Mouse (Mus musculus) spleen, embryonic (tissue): ENCODE data around the gene Olfr281.
"Not testable (repeated sequence)": the region's sequence is repeated elsewhere in the genome, so short reads cannot be mapped to it uniquely, and the experiment has no call there.

Experiments
- CTCF ChIA-PET: fragments of 350-600 bp; sonication (Branson Sonifier 250); formaldehyde crosslinking; loops from one replicate; lab custom pipeline; 2022; lab: Charles Lee

Olfr281 gene

GRCm38 (mm10) chr15:98452288-98452687 lies at the start of gene Olfr281:
TSS of gene Olfr281 (plus strand) at chr15:98452588.
- CTCF ChIA-PET = interaction anchor here (0.7 kb wide), 1 partner anchor 128 kb away, joined by 5 read pairs; no protein-coding TSS in a partner anchor

GRCm38 (mm10) chr15:98408406-98409060 lies 43.9 kb upstream of the Olfr281 start:
- CTCF ChIA-PET = no interaction called here

DNA sequence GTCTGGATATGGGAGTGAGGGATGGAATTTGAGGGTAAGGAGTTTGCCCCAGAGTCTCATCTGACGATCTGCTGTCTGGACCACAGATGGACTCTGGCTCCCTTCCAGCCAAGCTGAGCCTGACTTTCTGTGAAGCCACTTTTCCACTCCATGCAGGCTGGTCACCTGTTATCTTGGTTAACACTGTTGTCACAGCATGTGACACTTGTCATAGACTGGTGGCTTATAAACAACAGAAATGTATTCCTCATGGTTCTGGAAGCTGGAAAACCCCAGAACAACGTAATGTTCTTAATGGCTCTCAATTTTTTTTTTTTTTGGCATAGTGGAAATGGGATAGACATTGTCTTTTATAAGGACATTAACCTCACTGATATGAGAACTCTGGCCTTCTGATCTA lies 42.8 kb upstream of the Olfr281 start:
- CTCF ChIA-PET = interaction anchor here (0.5 kb wide), 1 partner anchor 228 kb away, joined by 4 read pairs; no protein-coding TSS in a partner anchor

- CTCF ChIA-PET = no interaction called here
These were observed 42.1 kb upstream of the Olfr281 start for GRCm38 (mm10) chr15:98410249-98410648.

GRCm38 (mm10) chr15:98415996-98416395 lies 36.4 kb upstream of the Olfr281 start:
- CTCF ChIA-PET = no interaction called here

GRCm38 (mm10) chr15:98416802-98417201 lies 35.6 kb upstream of the Olfr281 start:
- CTCF ChIA-PET = interaction anchor here (0.8 kb wide), 1 partner anchor 88 kb away, joined by 4 read pairs; no protein-coding TSS in a partner anchor

DNA sequence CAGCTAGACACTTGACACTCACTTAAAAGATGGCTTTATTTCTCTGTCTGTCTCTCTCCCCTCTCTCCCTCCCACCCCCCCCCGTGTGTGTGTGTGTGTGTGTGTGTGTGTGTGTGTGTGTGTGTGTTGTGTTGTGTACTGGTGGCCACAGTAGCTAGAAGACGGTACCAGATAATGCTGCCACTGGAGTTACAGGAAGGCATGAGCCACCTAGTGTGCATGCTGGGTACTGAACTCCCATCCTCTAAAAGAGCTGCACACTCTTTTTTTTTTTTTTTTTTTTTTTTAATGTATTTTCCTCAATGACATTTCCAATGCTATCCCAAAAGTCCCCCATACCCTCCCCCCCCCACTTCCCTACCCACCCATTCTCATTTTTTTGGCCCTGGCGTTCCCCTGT lies 35.1 kb upstream of the Olfr281 start:
- CTCF ChIA-PET = interaction anchor here (0.8 kb wide), 1 partner anchor 87 kb away, joined by 4 read pairs; no protein-coding TSS in a partner anchor

- CTCF ChIA-PET = interaction anchor here (0.6 kb wide), 1 partner anchor 739 kb away, joined by 5 read pairs; no protein-coding TSS in a partner anchor
These were observed 34.3 kb upstream of the Olfr281 start for GRCm38 (mm10) chr15:98418096-98418495.

GRCm38 (mm10) chr15:98420897-98421296 lies 31.5 kb upstream of the Olfr281 start:
- CTCF ChIA-PET = no interaction called here

- CTCF ChIA-PET = no interaction called here
These were observed 28.1 kb upstream of the Olfr281 start for GRCm38 (mm10) chr15:98424326-98424725.

DNA sequence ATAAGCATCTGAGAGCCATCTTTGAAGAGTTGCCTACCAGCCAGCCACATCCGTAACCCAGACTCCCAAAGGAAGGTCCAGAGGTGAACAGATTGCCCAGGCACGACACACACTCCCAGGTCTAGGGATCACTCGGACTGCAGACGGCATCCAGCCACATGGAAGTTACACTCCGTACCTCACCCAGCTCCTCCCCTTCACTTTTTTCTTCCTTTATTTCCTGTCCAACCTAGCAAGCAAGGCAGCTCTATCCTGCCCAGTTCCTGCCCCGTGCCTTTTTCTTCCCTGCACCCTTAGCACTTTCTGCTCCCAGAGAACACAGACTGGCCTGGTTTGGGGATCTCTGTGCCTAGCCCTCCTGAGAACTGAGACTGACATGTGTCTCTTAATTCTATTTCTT lies 27.6 kb upstream of the Olfr281 start:
- CTCF ChIA-PET = no interaction called here

DNA sequence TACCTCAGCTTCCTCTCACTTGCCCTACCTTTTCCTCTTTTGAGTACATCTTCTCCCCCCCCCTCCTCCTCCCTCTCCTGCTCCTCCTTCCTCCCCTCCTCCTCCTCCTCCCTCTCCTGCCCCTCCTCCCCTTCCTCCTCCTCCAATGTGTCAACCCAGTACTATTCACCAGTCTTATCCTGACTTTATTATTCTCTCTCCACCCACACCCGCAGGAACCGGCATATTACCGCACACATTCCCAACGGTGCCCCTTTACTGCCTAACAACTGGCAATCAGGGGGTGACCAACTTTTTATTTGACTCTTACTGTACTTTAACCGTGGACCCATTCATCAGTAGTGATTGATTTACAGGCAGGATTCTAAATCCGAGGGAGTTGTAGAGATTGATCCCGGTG lies 27.2 kb upstream of the Olfr281 start:
- CTCF ChIA-PET = no interaction called here

DNA sequence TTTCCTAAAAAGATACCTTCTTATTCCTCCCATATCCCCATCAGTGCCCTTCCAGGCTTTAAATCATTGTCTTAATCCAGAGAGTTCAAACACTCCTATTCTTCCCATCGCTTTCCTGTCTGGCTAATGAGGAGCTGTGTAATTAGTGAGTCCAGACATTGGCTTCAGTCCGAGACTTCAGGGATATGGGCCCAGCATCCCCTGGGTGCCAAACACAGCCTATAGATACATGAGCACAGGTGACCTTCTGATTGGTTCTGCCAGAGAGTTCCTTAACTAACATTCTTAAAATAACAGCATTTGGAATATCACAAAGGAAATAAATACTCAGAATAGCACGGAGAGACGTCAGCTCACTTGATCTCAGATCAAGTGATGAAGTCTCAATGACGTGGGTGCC lies 21.5 kb upstream of the Olfr281 start, which contains the start of gene Olfr282:
Olfr282 (plus strand) TSS at position 301 of the 400 bp plus-strand sequence.
- CTCF ChIA-PET = not testable (repeated sequence)

DNA sequence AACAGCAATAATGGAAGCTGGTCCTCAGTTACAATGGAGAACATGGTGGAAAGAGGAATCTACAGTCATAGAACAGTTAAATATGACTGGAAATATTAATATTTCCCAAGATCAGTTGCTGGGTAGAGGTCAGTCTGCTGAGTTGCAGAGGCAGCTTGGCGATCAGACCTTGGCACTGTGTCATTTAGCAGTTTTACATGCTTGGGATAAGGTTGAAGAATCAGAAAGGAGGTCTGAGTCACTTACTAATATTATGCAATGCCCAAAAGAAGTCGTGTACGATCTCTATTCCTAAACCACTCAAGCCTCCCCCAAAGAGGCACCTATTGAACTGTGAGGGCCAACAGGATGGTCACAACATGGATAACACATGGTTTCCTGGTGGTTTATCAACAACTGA lies 7.8 kb upstream of the Olfr281 start:
- CTCF ChIA-PET = no interaction called here

- CTCF ChIA-PET = no interaction called here
These were observed 3.9 kb upstream of the Olfr281 start for GRCm38 (mm10) chr15:98448521-98448920.

DNA sequence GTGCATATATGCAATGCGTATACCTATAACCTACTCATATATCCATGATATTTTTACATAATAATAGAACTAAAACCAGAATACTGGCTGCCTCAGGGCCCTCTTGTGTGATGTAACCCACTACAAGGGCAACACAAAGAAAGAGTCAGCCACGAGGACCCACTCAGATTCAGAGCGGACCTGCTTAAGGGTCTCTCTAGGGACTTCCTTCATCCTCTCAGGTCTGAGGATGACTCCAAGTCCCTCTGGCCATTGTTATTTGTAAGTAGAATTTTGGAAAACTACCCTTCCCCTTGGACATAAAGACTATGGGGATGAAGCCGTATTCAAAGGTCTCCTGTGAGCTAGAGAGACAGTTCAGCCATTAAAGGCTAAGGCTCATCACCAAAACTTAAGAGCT lies 17.2 kb downstream of the Olfr281 start, which contains the start of gene OR5BS1P:
OR5BS1P (plus strand) TSS at position 301 of the 400 bp plus-strand sequence.
- CTCF ChIA-PET = no interaction called here

DNA sequence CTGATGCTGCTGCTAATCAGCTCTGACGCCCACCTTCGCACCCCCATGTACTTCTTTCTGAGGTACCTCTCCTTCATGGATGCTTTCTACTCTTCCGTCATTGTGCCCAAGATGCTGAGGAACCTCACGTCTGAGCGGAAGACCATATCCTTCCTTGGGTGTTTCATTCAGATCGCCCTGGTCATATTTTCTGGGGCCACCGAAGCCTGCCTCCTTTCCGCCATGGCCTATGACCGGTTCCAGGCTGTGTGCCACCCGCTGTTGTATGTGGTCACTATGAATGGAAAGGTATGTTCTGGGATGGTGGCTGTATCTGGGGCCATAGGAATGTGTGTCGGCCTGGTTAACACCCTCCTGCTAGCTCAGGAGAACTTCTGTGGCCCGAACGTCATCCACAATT lies 19.2 kb downstream of the Olfr281 start:
- CTCF ChIA-PET = no interaction called here

DNA sequence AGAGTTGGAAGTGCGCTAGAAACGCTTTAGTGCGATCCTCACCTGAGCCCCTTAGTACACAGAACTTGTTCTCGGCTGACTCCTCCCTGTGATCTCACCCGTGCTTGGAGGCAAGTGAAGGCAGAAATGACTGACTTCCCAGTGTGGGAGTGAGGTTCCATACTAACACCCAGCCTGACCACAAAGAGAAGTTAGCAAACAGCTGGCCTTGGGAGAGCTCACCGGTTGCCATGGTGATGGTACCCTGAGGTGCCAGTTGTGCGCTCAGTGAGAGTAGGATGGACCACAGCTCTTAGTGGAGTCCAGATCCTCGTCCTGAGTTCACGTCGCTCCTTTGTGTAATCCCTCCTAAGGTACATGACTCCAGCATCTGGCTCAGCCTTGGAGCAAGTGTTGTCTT lies 22.6 kb downstream of the Olfr281 start:
- CTCF ChIA-PET = interaction anchor here (0.6 kb wide), 1 partner anchor 11 kb away, joined by 3 read pairs; no protein-coding TSS in a partner anchor

GRCm38 (mm10) chr15:98475382-98475781 lies 23.0 kb downstream of the Olfr281 start:
- CTCF ChIA-PET = interaction anchor here (0.6 kb wide), 1 partner anchor 10 kb away, joined by 3 read pairs; no protein-coding TSS in a partner anchor

DNA sequence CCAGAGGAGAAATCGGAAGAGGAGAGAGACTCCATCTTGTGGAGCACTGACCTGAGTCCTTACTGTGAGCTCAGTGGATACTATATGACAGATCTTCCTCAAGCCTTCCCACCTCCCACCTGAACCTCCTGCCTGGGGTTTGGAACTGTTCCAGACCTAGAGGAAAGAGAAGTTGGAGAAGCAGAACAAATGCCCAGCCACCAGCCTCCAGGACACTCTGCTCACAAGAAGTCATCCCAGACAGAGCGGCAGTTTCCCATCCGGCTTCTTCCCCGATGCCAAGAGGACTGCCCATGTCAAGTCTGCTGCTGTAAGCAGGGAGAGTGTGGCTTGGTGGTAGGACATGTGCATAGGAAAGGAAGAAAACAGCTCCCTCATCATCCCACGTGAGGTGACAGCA lies 23.9 kb downstream of the Olfr281 start:
- CTCF ChIA-PET = no interaction called here

DNA sequence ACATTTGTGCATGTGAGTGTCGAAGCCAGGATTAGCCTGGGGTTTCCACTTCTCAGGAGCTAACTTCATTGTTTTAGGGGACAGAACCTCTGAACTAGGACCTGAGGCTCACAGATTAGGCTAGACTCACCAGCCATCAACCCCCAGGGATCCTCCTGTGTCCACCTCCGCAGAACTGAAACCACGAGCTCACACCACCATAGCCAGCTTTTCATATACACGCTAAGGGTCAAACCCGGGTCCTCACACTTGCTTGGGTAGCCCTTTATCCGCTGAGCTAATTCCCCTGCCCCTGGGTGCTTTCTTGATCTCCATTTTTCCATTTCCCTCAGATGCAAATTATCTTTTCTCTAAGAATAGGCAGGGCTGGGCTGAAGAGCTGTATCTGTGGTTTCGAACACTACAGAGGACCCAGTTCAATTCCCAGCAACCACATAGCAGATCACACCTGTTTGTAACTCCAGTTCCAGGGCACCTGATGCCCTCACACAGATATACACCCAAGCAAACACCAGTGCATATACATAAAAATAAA lies 27.2 kb downstream of the Olfr281 start:
- CTCF ChIA-PET = interaction anchor here (1.0 kb wide), 1 partner anchor 27 kb away, joined by 5 read pairs; no protein-coding TSS in a partner anchor

DNA sequence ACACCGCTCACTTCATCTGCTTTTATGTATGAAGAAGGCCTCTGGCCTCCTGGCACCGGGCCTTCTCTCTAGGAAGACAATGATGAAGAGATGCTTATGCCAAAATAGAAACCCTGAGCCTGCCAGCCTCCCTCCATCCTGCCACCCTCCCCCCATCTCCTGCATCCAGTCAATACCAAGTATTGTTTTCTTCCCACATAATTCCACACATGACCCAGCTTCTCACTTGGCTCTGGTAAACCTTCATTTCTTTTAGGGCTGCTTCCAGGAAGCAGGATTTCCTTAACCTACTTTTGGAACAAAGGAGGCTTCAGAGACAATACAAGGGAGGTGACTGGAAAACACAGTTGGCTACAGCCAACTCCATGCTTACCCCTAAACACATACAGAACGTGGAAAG lies 30.3 kb downstream of the Olfr281 start, which contains the start of gene Lalba:
Lalba (minus strand) TSS at position 21 of the 400 bp plus-strand sequence.
- CTCF ChIA-PET = no interaction called here
